Mouse (Mus musculus): ENCODE results near the gene Kcnip1.

- TF ChIP-seq POLR2A (IDR thresholded peaks at IDR 0.05; ENCODE audit: extremely low read depth, insufficient read depth, low read length) (no peak), CTCF (IDR thresholded peaks at IDR 0.05; ENCODE audit: low read depth, low read length) (no peak)
These were observed 149.6 kb downstream of the Kcnip1 start for GRCm38 (mm10) chr11:33843294-33843864.
